Mouse (Mus musculus) skeletal muscle tissue, postnatal 0 days (tissue): ENCODE results near the gene Lrrc37a. TPM values are rescaled to one million over a fixed set of nuclear protein-coding genes. Genes with fewer than 3 reads are reported as not detected.

Experiments
- polyA plus RNA-seq: library from polyadenylated mRNA; unstranded; fragments of >200 nt; fragmentation: Nextera tagmentation; extraction: Ambion mirVana; gene quantifications from 2 replicates; pipeline ENCODE4 v1.2.1, GENCODE M21; 2015

Lrrc37a gene
- not detected in 2 replicates for polyA plus RNA-seq

DNA sequence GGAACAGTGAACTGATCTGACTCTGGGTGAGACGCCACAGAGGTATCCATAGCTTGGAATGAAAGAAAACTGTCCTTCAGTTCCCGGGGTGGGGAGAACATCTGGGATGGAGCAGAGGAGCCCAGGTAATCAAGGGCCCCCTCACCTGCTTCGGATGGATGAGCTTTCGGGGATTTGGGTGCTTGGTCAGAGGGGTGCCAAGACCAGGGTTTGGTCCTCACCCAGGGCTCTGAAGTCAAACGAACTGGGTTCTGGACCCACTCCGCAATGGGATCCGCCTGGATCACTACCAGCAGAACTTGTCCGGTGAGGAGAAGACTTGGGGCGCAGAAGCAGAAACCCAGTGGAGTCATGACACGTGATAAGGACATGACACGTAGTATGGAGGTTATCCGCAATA lies at the start of gene Lrrc37a:
TSS of gene Lrrc37a (minus strand) at position 101 of the 400 bp plus-strand sequence.

DNA sequence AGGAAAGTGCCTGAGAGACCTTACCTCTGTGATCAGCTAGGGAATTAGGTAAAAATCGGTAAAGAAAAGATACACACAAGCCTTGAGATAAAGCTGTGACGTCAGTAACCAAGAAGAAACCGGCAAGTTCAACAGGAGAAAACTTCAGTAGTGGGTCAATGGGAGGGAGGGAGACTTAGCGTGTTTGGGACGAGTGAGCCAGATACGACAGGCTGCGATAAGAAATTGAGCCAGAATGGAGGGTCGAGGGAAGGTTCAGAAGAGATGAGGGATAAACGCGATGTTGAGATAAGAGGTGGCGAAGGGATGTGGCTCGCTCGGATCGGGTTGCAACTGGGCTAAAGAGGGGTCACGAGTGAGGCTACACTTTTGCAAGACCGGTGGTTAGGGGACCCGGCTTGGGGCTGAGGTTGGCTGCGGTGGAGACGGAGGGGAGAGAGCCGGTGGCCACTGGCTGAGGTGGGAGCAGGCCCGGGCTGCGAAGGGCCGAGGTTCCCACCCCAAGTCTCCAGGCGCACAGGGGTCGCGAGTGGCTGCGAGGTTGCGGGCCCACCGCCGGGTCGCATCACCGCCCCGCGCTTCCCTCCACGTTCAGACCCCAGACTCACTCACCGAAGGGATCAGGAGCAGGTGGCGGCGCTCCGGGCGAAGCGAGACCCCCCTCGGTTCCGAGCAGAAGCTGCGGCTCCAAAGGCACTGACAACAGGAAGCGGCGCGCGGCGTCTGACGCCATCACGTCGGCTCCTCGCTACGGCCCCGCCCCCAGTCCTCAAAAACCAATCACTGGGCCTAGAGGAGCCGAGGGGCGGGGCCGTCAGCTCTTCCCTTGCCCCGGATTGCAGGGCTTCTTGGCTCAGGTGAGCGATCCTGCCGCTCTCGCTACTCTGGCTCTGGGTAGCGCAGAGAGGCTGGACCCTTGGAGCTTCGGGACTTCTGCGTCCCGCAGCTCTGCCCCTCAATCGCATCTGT lies 92.1 kb downstream of the Lrrc37a start, which contains the start of gene Plekhm1:
TSS of gene Plekhm1 (minus strand) at position 707 of the 969 bp plus-strand sequence.

Other genes starting within 250 kb of the Lrrc37a start
- gene Map3k14, start 237.1 kb downstream of the Lrrc37a start, polyA plus RNA-seq, result 3.1 and 3.3 TPM in 2 replicates
- 4.2 and 4.4 TPM in 2 replicates for gene Arhgap27, start 140.9 kb downstream of the Lrrc37a start, polyA plus RNA-seq
- 3.2 and 4.1 TPM in 2 replicates for gene Plekhm1, start 91.9 kb downstream of the Lrrc37a start, polyA plus RNA-seq
- not detected in 2 replicates for gene Gm884, start 116.5 kb upstream of the Lrrc37a start, polyA plus RNA-seq
- not detected in 2 replicates for gene Lyzl6, start 134.3 kb upstream of the Lrrc37a start, polyA plus RNA-seq
- 0.14 and 0.30 TPM in 2 replicates for gene Rprml, start 145.0 kb upstream of the Lrrc37a start, polyA plus RNA-seq
- gene Gosr2, start 193.3 kb upstream of the Lrrc37a start, polyA plus RNA-seq, result 58.6 and 64.2 TPM in 2 replicates
- gene Wnt9b, start 245.2 kb upstream of the Lrrc37a start, polyA plus RNA-seq, result not detected in 2 replicates